In the genomic region with DNA sequence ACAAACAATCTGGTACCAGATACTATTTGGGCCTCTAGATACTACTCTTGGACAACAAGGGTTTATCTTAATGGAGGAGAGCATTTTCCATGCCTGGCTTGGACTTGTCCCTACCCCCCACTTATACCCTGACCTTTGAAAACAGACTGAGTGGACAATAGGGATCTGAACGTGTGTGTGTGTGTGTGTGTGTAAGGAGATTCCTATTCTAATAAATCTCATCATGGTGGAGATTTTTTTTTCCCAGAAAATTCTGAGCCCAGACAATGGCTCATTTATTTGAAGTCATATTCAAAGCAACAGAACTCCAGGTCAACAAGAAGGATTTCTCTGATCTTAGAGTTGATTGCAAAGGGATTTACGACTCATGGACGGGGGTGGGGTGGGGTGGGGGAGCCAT, we compare ENCODE assay signal across 20 mouse cellular contexts. TPM values are rescaled to one million over a fixed set of nuclear protein-coding genes. Genes with fewer than 3 reads are reported as not detected.
A peak's percentile ranks its signal among the peaks of the same experiment; 100 is the strongest.
DNase-seq lines count a peak whose midpoint lies in the region; ATAC-seq lines count a peak whose summit lies in the region.
"Had no signal": no experiment of that assay in that cellular context is flagged by ENCODE, and none has a peak within 500 bp of the region (broad histone marks: within the 10 kb centered on the region; RNA-seq: fewer than 3 reads in every experiment).

No protein-coding gene starts in this region.

- no peak overlapping the region for H3K27ac ChIP-seq in intestine, embryonic 15.5 days
- H3K27ac ChIP-seq in intestine, embryonic 16.5 days (ENCODE audit: low read length) = no peak overlapping the region
- H3K27ac ChIP-seq in lung, embryonic 15.5 days = 0 out of 2 replicates have a peak overlapping the region, but pooled peaks have one; percentile 8
- H3K27ac ChIP-seq in liver, embryonic 13.5 days = peak overlapping the region; percentile 75
- H3K27ac ChIP-seq: forebrain, embryonic 10.5 days; hindbrain, embryonic 14.5 days; layer of hippocampus, adult 2 months; midbrain, embryonic 13.5 days; neural tube, embryonic 13.5 days had no signal

- H3K9me3 ChIP-seq in intestine, embryonic 15.5 days = no peaks in the 10 kb centered on the region
- H3K9me3 ChIP-seq in intestine, embryonic 16.5 days (ENCODE audit: control insufficient read depth, low read length) = no peaks in the 10 kb centered on the region
- no peaks in the 10 kb centered on the region for H3K9me3 ChIP-seq in lung, embryonic 15.5 days
- no peaks in the 10 kb centered on the region for H3K9me3 ChIP-seq in liver, embryonic 13.5 days (replicated peaks)
- H3K9me3 ChIP-seq: forebrain, embryonic 10.5 days; midbrain, embryonic 13.5 days; neural tube, embryonic 13.5 days had no signal

- H3K36me3 ChIP-seq in intestine, embryonic 15.5 days = no peaks in the 10 kb centered on the region
- no peaks in the 10 kb centered on the region for H3K36me3 ChIP-seq in intestine, embryonic 16.5 days (ENCODE audit: control insufficient read depth, insufficient read depth, low read length)
- no peaks in the 10 kb centered on the region for H3K36me3 ChIP-seq in lung, embryonic 15.5 days
- no peaks in the 10 kb centered on the region for H3K36me3 ChIP-seq in liver, embryonic 13.5 days
- H3K36me3 ChIP-seq: forebrain, embryonic 10.5 days; midbrain, embryonic 13.5 days; neural tube, embryonic 13.5 days had no signal

- H3K4me2 ChIP-seq in intestine, embryonic 15.5 days (replicated peaks) = 0 out of 2 replicates have a peak overlapping the region, but pooled peaks have one; percentile 2
- H3K4me2 ChIP-seq in intestine, embryonic 16.5 days (ENCODE audit: low read depth, low read length) = no peak overlapping the region
- no peak overlapping the region for H3K4me2 ChIP-seq in lung, embryonic 15.5 days
- H3K4me2 ChIP-seq in liver, embryonic 13.5 days = no peak overlapping the region
- H3K4me2 ChIP-seq: hindbrain, embryonic 14.5 days; midbrain, embryonic 13.5 days; neural tube, embryonic 13.5 days had no signal

- no peak overlapping the region for H3K4me3 ChIP-seq in intestine, embryonic 15.5 days (replicated peaks)
- no peak overlapping the region for H3K4me3 ChIP-seq in intestine, embryonic 16.5 days (ENCODE audit: low read length)
- no peak overlapping the region for H3K4me3 ChIP-seq in lung, embryonic 15.5 days
- H3K4me3 ChIP-seq in liver, embryonic 13.5 days (replicated peaks) = no peak overlapping the region
- H3K4me3 ChIP-seq: forebrain, embryonic 10.5 days; layer of hippocampus, adult 2 months; midbrain, embryonic 13.5 days; neural tube, embryonic 13.5 days had no signal

- H3K4me1 ChIP-seq in intestine, embryonic 15.5 days (replicated peaks) = peaks cover 24% of the 10 kb centered on the region
- H3K4me1 ChIP-seq in intestine, embryonic 16.5 days (ENCODE audit: control insufficient read depth, insufficient read depth, low read length) = peaks cover 19% of the 10 kb centered on the region
- peaks cover 25% of the 10 kb centered on the region for H3K4me1 ChIP-seq in lung, embryonic 15.5 days
- peaks cover 51% of the 10 kb centered on the region for H3K4me1 ChIP-seq in liver, embryonic 13.5 days (replicated peaks)

- no peak overlapping the region for H3K9ac ChIP-seq in intestine, embryonic 15.5 days
- H3K9ac ChIP-seq in intestine, embryonic 16.5 days (ENCODE audit: low read depth, low read length) = no peak overlapping the region
- H3K9ac ChIP-seq in lung, embryonic 15.5 days = no peak overlapping the region
- 0 out of 2 replicates have a peak overlapping the region, but pooled peaks have one; percentile 49 for H3K9ac ChIP-seq in liver, embryonic 13.5 days
- H3K9ac ChIP-seq: forebrain, postnatal 0 days; hindbrain, embryonic 14.5 days; midbrain, embryonic 13.5 days; neural tube, embryonic 13.5 days had no signal

- no peak for DNase-seq in lung, adult 18-20 months
- no peak for DNase-seq in liver, embryonic 13.5 days
- DNase-seq in lung, postnatal 14 days = peak; percentile 37
- no peak for DNase-seq in cerebellum, postnatal 10 days
- no peak for DNase-seq in spleen, adult 18-20 months
- DNase-seq: cerebellum, adult 18-20 months; cerebellum, postnatal 36 days; forebrain, postnatal 0 days; heart, postnatal 14 days; layer of hippocampus, postnatal 36 days; right cerebral cortex, adult 18-20 months; thymus, adult 18-20 months had no signal

- WGBS in intestine, embryonic 15.5 days = 19% methylated on average over 3 of the region's 3 CpGs
- 20% methylated on average over 3 of the region's 3 CpGs for WGBS in intestine, embryonic 16.5 days
- 18% methylated on average over 3 of the region's 3 CpGs for WGBS in lung, embryonic 15.5 days
- WGBS in liver, embryonic 13.5 days (ENCODE audit: insufficient replicate concordance) = 29% methylated on average over 3 of the region's 3 CpGs

- no peak for ATAC-seq in intestine, embryonic 15.5 days
- no peak for ATAC-seq in intestine, embryonic 16.5 days
- ATAC-seq in lung, embryonic 15.5 days (ENCODE audit: borderline replicate concordance, extremely low read depth, low FRiP score, low TSS enrichment) = no peak
- ATAC-seq in liver, embryonic 13.5 days (ENCODE audit: low read depth) = no peak
- ATAC-seq: forebrain, postnatal 0 days; midbrain, embryonic 13.5 days had no signal

- H3K27me3 ChIP-seq in intestine, embryonic 15.5 days (replicated peaks) = no peaks in the 10 kb centered on the region
- no peaks in the 10 kb centered on the region for H3K27me3 ChIP-seq in intestine, embryonic 16.5 days (replicated peaks; ENCODE audit: control insufficient read depth, insufficient read depth, low read length)
- no peaks in the 10 kb centered on the region for H3K27me3 ChIP-seq in lung, embryonic 15.5 days
- no peaks in the 10 kb centered on the region for H3K27me3 ChIP-seq in liver, embryonic 13.5 days
- H3K27me3 ChIP-seq: midbrain, embryonic 13.5 days; neural tube, embryonic 13.5 days had no signal

RNA-seq across cellular contexts. Expression of gene Parp12, which starts 59.2 kb away (rescaled TPM):
- polyA plus RNA-seq in intestine, embryonic 15.5 days (2015; fragmentation: Nextera tagmentation; extraction: Ambion mirVana) = 7.0 and 7.4 TPM in 2 replicates
- polyA plus RNA-seq in intestine, embryonic 16.5 days (2015; fragmentation: Nextera tagmentation; extraction: Ambion mirVana) = 6.2 and 7.7 TPM in 2 replicates
- 9.5 and 10.2 TPM in 2 replicates for polyA plus RNA-seq in lung, embryonic 15.5 days (2015; fragmentation: Nextera tagmentation; extraction: Ambion mirVana)
- 3.4 and 3.8 TPM in 2 replicates for polyA plus RNA-seq in liver, embryonic 13.5 days (2015; fragmentation: Nextera tagmentation; extraction: Ambion mirVana)

Comparison
In these comparisons a context has a peak if more than half of its experiments do, and no peak if none do; other contexts are left out.
1. H3K27ac ChIP-seq: peak in lung, embryonic 15.5 days (single experiment) and liver, embryonic 13.5 days (single experiment); none in intestine, embryonic 15.5 days (single experiment) and intestine, embryonic 16.5 days (single experiment).